Mouse (Mus musculus) stomach, embryonic 16.5 days (tissue): ENCODE data around the gene Stip1. TPM values are rescaled to one million over a fixed set of nuclear protein-coding genes. Genes with fewer than 3 reads are reported as not detected.

ENCODE experiments used
- ATAC-seq: fragments of 200-750 bp; cut with Nextera tagmentation; 2 replicates; pipeline ENCODE4 v1.8.0; 2017; ENCODE audit warnings: moderate number of reproducible peaks, moderate TSS enrichment; ENCODE audit not compliant: insufficient read depth, low FRiP score
- H3K27ac ChIP-seq: fragments of 300-500 bp; sonication (generic); 2 replicates; pipeline ENCODE4 v1.5.1; 2014; ENCODE audit warnings: low read length
- H3K27me3 ChIP-seq: fragments of 300-500 bp; sonication (generic); 2 replicates; pipeline ENCODE4 v1.6.1; 2014; ENCODE audit warnings: low read length, control low read depth, mixed read lengths; ENCODE audit not compliant: control insufficient read depth, insufficient read depth
- H3K36me3 ChIP-seq: fragments of 300-500 bp; sonication (generic); 2 replicates; pipeline ENCODE4 v1.6.1; 2014; ENCODE audit warnings: low read length; ENCODE audit not compliant: control insufficient read depth, insufficient read depth
- H3K4me1 ChIP-seq: fragments of 300-500 bp; sonication (generic); 2 replicates; pipeline ENCODE4 v1.6.1; 2014; ENCODE audit warnings: low read length, control low read depth, mixed read lengths; ENCODE audit not compliant: control insufficient read depth, insufficient read depth
- H3K4me2 ChIP-seq: fragments of 300-500 bp; sonication (generic); 2 replicates; pipeline ENCODE4 v1.6.1; 2014; ENCODE audit warnings: low read depth, low read length, mixed read lengths
- H3K4me3 ChIP-seq: fragments of 300-500 bp; sonication (generic); replicated peaks from 2 replicates; pipeline ENCODE4 v1.5.1; 2014; ENCODE audit warnings: mild to moderate bottlenecking, low read length
- H3K9ac ChIP-seq: fragments of 300-500 bp; sonication (generic); 2 replicates; pipeline ENCODE4 v1.6.1; 2014; ENCODE audit warnings: low read length
- H3K9me3 ChIP-seq: fragments of 300-500 bp; sonication (generic); replicated peaks from 2 replicates; pipeline ENCODE4 v1.6.1; 2016; ENCODE audit warnings: low read length, control low read depth; ENCODE audit not compliant: control insufficient read depth
- WGBS: fragments of 180-500 bp; shearing (Covaris S2); extraction: QIAGEN DNeasy Blood & Tissue Kit; methylation state at CpG from one replicate; pipeline ENCODE4 v1.1.7; 2014; 5-methylcytosine and 5-hydroxymethylcytosine counted together
- polyA plus RNA-seq: library from polyadenylated mRNA; unstranded; fragments of >200 nt; fragmentation: Nextera tagmentation; extraction: Ambion mirVana; gene quantifications from 2 replicates; pipeline ENCODE4 v1.2.1, GENCODE M21; 2015

The Stip1 gene
- polyA plus RNA-seq, 1 experiment from 2014 or later: 202 TPM

DNA sequence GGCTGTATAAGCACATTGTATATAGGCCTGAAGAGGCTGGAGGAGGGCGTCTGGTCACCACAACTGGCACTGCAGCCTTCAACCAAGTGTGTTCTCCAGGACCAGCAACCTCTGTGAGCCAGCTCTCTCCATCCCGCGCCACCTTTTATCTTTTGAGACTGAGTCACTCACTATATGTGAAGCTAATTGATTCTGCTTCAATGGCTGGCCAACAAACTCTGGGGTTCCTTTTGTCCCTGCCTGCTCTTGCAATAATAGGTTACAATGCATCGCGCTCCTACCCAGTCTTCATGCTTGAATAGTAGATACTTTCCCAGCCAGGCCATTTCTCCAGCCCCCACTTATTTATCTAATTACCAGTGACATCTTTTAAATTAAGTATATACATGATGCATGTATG, 56.1 kb downstream of the Stip1 start:
- H3K9ac ChIP-seq: no peak overlapping the region
- H3K27ac ChIP-seq: no peak overlapping the region
- no peaks in the 10 kb centered on the region for H3K27me3 ChIP-seq
- WGBS: 93% methylated on average over 5 of the region's 5 CpGs
- no peaks in the 10 kb centered on the region for H3K9me3 ChIP-seq
- peaks cover 11% of the 10 kb centered on the region for H3K36me3 ChIP-seq
- H3K4me3 ChIP-seq: no peak overlapping the region
- no peak for ATAC-seq
- peaks cover 33% of the 10 kb centered on the region for H3K4me1 ChIP-seq
- H3K4me2 ChIP-seq: no peak overlapping the region

DNA sequence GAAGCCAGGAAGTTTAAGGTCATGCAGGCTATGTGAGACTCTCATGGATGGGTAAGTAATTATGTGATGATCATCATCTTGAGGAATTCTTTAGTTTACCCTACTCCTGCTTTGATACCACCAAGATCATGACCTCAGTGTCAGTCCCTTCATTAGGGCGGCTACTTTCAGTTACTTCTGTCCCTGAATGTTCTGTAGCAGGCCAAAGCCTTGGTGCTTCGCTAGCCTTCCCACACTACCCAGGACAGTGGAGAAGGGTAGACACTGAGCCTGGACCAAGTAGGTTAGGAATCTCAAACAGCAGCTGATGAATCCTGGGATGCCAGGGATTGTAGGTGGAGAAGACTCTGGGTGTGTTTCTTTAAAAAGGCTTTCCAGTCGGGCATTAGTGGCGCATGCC, 58.3 kb downstream of the Stip1 start:
- Histone ChIP-seq H3K4me3 (peak overlapping the region; percentile 68; the same call in 1 of the 2 replicates), H3K4me2 (peak overlapping the region; percentile 89; the same call in 1 of the 2 replicates), H3K9me3 (no peaks in the 10 kb centered on the region), H3K27me3 (no peaks in the 10 kb centered on the region), H3K9ac (no peak overlapping the region), H3K27ac (no peak overlapping the region), H3K4me1 (peaks cover 39% of the 10 kb centered on the region), H3K36me3 (peaks cover 11% of the 10 kb centered on the region)
- WGBS: 84% methylated on average over 4 of the region's 4 CpGs
- ATAC-seq: no peak

DNA sequence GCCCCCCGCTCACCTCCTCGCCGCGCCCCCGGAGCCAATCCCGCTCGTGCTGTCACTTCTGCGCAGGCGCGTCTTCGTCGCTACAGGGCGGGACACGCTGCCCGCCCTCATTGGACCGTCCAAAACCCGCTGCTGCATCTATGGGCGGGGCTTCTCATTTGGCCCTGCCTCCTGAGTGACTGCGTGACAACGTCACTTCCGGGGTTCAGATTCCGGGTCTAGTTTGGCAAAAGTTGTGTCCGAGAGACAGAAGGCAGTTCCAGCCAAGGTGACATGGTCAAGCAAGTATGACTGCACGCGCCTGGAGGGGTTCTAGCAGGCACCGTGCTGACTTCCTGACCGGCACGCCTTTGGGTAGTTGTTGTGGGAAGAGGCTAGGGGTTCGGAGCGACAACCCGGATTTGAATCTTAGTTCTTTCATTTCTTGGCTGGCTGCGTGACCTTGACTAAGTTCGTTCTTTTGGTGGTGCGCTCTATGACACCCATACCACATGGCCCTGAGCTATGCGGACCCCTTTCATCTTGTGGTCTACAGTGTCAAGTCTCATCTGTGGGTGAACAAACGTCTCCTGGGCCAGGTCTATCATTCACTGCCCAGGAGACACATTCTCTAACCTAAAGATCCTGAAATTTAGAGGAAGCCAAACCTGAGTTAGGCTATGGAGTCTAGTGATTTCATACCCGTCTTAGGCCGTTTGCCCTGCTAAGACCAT, 59.2 kb downstream of the Stip1 start, which contains the start of gene Fkbp2:
Gene Fkbp2, minus strand, starts transcription at position 121 of the 713 bp plus-strand sequence.
- no peaks in the 10 kb centered on the region for H3K27me3 ChIP-seq
- H3K4me1 ChIP-seq: peaks cover 38% of the 10 kb centered on the region
- peak within 1 kb of the TSS; percentile 68 for H3K4me3 ChIP-seq
- under 1% methylated on average over 38 of the region's 38 CpGs for WGBS
- H3K9ac ChIP-seq: peak within 1 kb of the TSS; percentile 94
- H3K27ac ChIP-seq: peak within 1 kb of the TSS; percentile 90
- peak; percentile 90 for ATAC-seq
- no peaks in the 10 kb centered on the region for H3K9me3 ChIP-seq
- H3K36me3 ChIP-seq: peaks cover 9% of the 10 kb centered on the region
- peak within 1 kb of the TSS; percentile 89 for H3K4me2 ChIP-seq

DNA sequence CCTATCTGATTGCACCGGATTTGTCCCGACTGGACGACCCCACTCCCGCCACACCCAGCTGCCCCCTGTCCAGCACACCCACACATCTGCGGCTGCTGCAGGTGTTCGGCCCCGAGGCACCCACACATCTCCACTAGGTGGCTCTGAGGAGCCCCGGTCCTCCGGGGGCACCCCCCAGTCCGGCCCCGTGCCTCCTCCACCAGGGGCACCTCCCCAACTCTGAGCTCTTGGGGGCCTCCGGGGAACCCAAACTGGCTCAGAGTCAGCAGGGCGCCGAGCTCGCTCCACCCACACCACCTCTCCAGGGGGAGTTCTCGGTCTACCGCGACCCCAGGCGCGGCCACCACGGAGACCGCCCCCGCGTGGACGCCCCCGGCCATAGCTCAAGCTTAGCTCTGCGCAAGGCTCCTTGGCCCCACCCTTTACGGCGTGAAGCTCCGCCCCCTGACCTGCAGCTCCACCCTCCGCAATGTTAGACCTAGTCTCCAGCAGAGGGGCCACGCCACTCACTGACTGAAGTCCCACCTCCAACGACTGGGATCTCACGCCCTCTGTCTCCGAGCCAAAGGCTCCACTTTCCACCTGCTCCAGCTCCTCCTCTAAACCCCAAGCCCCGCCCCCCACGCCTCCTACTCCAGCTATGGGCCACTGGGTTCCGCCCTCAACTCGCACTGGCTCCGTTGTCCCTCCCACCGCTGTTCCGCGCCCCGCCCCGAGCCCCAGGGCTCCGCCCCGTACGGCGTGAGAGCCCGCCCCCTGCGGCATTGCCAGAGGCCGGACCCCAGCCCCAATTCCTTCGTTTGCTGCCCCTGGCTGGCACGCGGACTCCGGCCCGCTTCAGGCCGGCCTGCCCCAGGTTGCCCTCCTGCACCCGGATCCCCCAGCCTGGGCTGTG, 60.0 kb downstream of the Stip1 start:
- Histone ChIP-seq H3K36me3 (0 out of 2 replicates have a peak, but pooled peaks cover 1% of the 10 kb centered on the region), H3K9ac (peak overlapping the region; percentile 94), H3K27ac (peak overlapping the region; percentile 90), H3K4me3 (peak overlapping the region; percentile 68), H3K4me2 (peak overlapping the region; percentile 89), H3K4me1 (peaks cover 38% of the 10 kb centered on the region), H3K9me3 (no peaks in the 10 kb centered on the region), H3K27me3 (no peaks in the 10 kb centered on the region)
- WGBS: under 1% methylated on average over 58 of the region's 59 CpGs
- peak; percentile 93 for ATAC-seq

DNA sequence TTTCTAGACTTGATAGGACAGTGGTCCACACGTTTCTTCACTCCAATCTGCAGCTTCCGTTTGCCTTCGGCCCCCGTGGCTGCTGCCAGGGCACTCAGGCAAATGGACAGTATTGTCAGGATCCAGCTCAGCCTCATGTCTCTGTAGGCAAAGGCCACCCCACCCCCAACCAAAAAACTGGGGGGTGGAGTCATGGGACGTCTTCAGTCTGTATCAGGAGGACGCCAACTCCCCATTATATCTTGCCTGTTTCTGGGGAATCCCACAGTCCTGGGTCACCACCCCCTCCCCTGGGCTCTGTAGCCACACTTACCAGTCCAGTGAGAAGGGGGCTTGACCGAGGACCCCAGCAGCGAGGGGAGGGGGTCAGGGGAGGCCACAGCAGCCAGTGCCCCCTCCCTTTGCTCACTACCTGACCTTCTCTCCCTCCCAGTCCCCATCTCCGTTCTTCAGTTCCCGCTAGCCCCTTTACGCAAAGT, 60.7 kb downstream of the Stip1 start:
- ATAC-seq: no peak
- Histone ChIP-seq H3K9ac (peak overlapping the region; percentile 84), H3K27me3 (no peaks in the 10 kb centered on the region), H3K9me3 (no peaks in the 10 kb centered on the region), H3K36me3 (no peaks in the 10 kb centered on the region), H3K4me2 (peak overlapping the region; percentile 89), H3K4me1 (peaks cover 39% of the 10 kb centered on the region), H3K4me3 (peak overlapping the region; percentile 68), H3K27ac (peak overlapping the region; percentile 84)
- WGBS: 4% methylated on average over 11 of the region's 11 CpGs

DNA sequence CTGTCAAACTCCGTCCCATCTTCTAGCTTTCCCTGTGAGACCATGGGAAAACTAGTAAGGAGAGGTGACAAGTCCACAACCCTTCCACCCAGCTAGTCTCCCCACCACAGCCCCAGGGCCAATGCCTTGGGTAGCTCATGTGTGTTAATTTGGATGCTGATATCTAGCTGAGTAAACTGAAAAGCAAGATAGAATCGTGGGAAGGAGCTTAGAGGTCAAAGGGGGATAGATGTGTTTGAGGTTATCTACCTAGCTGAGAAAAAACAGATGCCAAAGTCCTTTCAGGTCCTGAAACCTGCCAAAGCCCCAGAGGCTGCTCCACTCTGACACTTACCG, 61.2 kb downstream of the Stip1 start:
- peak overlapping the region; percentile 68 for H3K4me3 ChIP-seq
- H3K9me3 ChIP-seq: no peaks in the 10 kb centered on the region
- no peaks in the 10 kb centered on the region for H3K27me3 ChIP-seq
- H3K9ac ChIP-seq: peak overlapping the region; percentile 84
- peak overlapping the region; percentile 84 for H3K27ac ChIP-seq
- peak overlapping the region; percentile 89 for H3K4me2 ChIP-seq
- 32% methylated on average over 3 of the region's 3 CpGs for WGBS
- peaks cover 43% of the 10 kb centered on the region for H3K4me1 ChIP-seq
- H3K36me3 ChIP-seq: no peaks in the 10 kb centered on the region
- ATAC-seq: no peak

DNA sequence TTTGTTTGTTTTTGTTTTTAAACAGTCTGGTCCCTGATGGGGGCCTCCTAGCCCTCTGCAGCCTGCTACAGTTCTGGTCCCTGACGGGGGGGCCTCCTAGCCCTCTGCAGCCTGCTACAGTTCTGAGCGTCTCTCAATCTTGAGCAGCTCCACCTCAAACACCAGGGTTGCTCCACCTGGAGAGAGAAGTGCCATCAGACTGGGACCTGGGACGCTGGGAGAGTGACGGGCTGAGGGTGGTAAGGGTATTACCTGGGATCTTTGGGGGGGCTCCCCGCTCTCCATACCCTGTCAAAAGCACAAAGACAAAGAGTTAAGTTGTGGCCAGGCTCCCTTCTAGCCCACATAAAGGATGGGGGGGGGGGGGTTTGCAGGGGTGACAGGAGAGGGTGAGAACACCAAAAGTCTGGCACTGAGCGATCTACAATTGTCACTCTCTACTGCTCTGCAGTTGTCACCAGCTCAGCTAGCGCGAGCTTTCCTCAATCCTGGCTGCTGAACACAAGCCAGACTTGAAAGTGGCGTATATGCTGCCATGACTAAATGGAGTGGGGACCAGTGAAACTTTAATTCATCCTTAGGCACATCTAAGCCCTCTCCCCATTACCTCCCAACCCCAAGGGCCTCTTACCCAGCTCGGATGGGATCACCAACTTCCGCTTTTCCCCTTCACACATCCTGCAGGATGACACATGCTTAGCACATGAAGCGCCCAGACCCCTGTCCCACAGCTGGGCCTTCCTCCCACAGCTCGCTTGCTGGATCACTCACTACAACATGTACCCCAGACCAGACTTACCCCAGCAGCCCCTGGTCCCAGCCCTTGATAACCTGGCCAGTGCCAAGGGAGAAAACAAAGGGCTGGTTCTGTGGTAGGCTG, 61.8 kb downstream of the Stip1 start:
- Histone ChIP-seq H3K27me3 (no peaks in the 10 kb centered on the region), H3K27ac (peak overlapping the region; percentile 84), H3K4me3 (peak overlapping the region; percentile 68), H3K4me2 (peak overlapping the region; percentile 89; the same call in 1 of the 2 replicates), H3K4me1 (peaks cover 44% of the 10 kb centered on the region), H3K9ac (peak overlapping the region; percentile 84), H3K36me3 (no peaks in the 10 kb centered on the region), H3K9me3 (no peaks in the 10 kb centered on the region)
- WGBS: 73% methylated on average over 13 of the region's 13 CpGs
- no peak for ATAC-seq

DNA sequence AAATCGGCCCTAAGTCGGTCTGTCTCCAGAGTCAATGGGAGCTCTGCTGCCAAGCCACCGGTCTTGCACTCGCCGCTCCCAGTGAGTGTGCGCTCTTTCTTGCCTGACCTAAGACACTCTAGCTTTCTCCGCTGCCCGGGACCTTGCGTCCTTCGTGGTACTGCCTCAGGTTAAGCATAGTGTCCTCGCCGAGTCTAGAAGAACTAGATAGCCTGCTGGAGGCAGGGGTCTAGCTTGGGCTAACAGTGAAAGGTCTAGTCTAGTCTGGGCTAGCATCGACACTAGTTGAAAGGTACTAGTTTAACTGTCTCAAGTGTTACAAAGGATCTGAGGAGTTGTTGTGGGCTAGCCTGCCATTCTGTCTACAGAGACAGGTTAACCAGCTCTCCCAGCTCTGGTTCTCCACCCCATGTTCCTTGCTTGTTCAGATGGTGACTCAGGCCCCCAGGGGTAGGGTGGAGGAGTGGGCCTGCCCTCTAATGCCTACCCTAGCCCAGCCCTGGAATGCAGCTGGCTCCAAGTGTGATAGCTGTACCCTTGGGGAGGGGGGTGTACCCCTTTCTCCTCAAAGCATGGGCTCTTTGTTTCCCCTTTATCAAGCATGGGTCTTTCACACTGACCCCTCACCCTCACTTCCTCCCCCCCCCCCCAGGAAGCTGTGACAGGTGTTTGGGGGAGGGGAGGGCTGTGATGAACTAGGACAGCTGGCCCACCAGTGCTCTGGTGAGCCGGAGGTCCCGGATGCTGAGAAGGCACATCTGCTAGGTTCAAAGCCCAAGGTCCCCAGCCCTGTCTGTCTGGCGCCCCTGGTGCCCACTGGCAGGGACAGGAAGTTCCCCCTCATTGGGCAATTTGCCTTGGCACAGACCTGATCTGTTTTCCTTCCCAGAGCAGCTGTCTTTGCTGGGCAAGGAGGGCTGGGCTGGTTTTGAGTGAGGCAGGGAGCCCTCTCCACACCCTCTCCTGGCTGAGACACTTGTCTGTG, 63.9 kb downstream of the Stip1 start, which contains the start of gene Plcb3:
Gene Plcb3, minus strand, starts transcription at position 934 of the 985 bp plus-strand sequence.
- Histone ChIP-seq H3K4me2 (peak within 1 kb of the TSS; percentile 92), H3K4me3 (peak within 1 kb of the TSS; percentile 75), H3K36me3 (no peaks in the 10 kb centered on the region), H3K27me3 (no peaks in the 10 kb centered on the region), H3K9ac (peak within 1 kb of the TSS; percentile 89), H3K27ac (peak within 1 kb of the TSS; percentile 97), H3K9me3 (no peaks in the 10 kb centered on the region), H3K4me1 (peaks cover 55% of the 10 kb centered on the region)
- under 1% methylated on average over 16 of the region's 16 CpGs for WGBS
- no peak for ATAC-seq
